Mouse (Mus musculus) frontal cortex, adult 2 months (tissue): Measurements from ENCODE around the gene Pigc. TPM values are rescaled to one million over a fixed set of nuclear protein-coding genes. Genes with fewer than 3 reads are reported as not detected.

Experiments used
- DNase-seq, 2 experiments: peaks; one replicate each; pipeline ENCODE4 v3.0.0; 2022; ENCODE audit warnings: low spot score in 1 of 2; ENCODE audit errors: extremely low spot score in 1 of 2
- polyA plus RNA-seq: library from polyadenylated mRNA; depleted of rRNA; stranded (reverse); fragments of >200 nt; gene quantifications from 2 replicates; pipeline ENCODE4 v1.2.3, GENCODE M21; 2012

Pigc gene
- polyA plus RNA-seq, 1 experiment = 17.5 TPM

GRCm38 (mm10) chr1:161972233-161972632, 3.2 kb downstream of the Pigc start:
- DNase-seq = peak in 1 of 2 experiments; percentile 23

DNA sequence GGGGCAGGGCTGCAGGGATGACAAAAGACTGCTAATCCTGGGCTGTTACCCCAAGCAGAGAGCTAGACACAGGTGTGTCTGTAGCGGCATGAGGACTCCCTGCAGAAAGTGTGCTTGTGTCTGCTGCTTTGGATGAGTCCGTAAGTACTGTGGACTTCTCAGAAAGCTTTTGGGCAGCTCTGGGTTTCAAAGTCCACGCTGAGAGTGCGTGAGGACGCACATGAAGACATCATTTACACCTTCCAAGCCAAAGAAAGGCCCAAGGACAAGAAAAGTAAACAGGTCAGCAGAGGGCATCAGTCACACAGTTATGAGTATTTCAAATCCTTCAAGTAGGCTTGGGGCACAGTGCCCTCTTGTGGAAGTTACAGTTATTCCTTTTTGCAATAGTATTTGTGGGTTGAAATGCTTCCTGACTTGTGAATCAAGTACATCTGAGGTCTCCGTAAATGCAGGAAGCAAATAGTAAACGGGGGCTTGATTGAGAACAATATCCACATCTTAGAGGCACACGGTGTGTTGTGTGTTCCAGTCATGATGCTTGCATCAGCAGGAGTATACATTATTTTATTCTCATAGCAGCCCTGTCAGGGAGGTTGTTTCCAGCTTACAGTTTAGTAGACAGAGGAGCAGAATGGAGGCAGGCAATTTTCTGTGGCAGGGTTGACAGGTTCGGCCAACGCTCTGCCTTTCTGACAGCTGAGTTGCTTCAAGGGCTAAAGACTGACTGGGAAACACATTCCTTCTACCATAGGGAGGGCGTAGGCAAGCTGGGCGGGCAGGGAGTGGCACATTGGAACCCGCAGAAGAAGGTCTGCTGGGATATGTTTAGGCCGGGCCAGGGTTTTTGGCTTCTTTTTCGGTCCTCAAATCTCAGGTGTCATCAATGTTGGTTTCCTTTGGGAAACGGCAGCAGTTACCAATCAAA, 7.5 kb downstream of the Pigc start:
- DNase-seq = peak; percentile 65 to 94

DNA sequence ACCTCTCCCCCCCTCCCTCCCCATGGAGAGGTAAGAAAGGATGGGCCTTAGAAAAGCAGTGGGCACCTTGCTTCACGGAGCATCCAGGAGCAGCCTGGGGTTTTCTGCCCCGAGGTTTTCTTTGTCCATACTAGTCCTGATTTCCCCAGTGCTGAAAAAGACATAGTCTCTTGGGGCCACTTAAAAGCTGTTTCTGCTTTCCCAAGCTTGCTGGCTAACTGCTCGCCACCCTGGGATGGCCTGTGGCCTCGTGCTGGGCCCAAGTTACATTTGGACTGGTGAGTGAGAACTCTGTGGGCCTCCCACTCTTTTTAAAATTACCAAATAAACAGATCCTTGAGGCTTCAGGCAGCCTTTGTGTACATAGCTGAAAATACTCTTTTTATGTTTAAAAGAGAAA, 8.3 kb downstream of the Pigc start:
- no peak for DNase-seq

- no peak for DNase-seq
Observed at GRCm38 (mm10) chr1:161978173-161978700, 9.3 kb downstream of the Pigc start.

- no peak for DNase-seq
Observed at GRCm38 (mm10) chr1:161979536-161979935, 10.6 kb downstream of the Pigc start, which contains the start of gene 4930558K02Rik. Gene 4930558K02Rik, minus strand, starts transcription at chr1:161979636.

DNA sequence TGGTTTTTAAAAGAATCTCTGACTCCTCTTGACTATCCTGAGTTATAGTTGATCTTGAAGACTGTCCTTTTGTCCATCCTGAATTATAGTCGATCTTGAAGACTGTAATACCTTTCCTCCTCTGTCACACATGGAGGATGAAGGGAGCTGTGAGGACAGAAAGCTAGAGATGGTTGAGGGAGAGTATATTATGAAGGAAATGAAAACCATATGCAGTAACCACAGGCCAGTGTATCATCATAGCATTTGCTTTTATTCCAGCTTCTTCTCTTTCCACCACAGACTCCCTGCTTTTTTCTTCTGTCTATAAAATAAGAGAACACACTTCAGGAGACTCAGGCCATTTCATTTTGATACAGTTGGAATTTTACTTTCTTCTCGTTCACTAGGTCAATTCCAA, 11.1 kb downstream of the Pigc start:
- DNase-seq = no peak

DNA sequence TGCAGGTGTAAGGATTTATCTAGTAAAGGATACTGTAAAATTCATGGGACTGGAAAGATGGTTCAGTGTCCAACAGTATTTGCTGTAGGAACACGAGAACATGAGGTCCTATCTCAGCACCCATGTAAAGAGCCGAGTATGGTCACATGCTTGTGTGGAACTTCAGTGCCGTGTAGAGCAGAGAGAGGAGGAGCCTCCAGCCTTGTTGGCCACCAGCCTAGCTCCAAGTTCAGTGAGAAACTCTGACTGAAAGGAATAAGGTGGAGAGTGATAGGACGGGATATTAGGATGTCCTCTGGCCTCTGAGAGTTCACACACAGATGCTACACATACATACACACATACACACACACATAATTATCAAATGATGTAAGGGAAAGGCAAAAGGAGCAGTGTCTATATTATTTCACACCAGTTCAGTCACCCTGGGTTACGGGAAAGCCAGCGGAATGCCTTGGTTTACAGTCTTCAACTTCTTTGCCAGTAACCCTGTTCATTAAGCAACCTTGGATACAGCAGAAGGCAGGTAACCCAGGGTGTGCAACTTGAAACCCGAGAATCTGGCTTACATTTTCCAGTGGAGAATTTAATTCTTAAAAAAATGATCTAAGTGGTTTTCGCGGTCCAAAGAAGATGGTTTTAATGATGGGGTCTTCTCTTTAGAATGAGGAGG, 11.8 kb downstream of the Pigc start:
- DNase-seq = no peak

DNA sequence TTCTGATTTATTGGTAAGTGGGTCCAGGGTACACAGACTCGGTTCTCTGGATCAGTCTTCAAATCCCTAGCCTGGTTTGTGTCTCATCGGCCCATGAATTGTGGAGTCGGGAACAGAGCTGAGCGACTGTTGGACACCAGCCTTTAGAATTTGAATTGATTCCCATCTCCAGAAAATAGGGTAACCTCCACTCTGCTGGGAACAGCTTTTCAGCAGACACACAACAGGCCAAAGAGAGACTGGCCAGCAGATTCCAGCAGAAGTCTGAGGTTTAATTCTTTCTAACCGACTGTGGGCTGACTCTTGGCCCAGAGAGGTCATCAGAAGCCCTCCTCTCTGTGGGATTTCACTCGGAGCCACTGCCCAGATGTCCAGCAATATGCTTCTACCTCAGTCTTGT, 14.5 kb downstream of the Pigc start:
- DNase-seq = no peak

- no peak for DNase-seq
Observed at GRCm38 (mm10) chr1:161983979-161984566, 15.1 kb downstream of the Pigc start.

- DNase-seq = no peak
Observed at GRCm38 (mm10) chr1:161990684-161991578, 21.9 kb downstream of the Pigc start.

- no peak for DNase-seq
Observed at GRCm38 (mm10) chr1:161991846-161992245, 22.9 kb downstream of the Pigc start.

GRCm38 (mm10) chr1:161992389-161992788, 23.4 kb downstream of the Pigc start:
- no peak for DNase-seq

DNA sequence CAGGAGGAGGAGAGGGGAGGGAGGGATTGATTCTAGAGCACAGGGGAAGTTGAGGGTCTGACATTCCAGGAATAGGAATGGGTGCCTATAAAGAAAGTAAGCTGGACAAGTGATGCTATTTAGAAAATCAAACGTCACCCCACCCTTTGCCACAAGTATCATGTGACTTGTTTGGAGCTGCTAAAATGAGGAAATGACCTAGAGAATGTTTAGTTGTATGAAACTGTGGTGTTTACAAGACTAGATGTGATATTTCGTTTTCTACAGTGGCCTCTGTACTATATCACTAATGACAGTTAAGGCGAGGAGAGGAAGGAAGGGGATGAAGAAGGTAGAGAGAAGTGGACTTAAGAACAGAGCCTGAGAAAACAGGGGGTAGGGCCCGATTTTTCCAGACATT, 29.8 kb downstream of the Pigc start:
- DNase-seq = no peak

DNA sequence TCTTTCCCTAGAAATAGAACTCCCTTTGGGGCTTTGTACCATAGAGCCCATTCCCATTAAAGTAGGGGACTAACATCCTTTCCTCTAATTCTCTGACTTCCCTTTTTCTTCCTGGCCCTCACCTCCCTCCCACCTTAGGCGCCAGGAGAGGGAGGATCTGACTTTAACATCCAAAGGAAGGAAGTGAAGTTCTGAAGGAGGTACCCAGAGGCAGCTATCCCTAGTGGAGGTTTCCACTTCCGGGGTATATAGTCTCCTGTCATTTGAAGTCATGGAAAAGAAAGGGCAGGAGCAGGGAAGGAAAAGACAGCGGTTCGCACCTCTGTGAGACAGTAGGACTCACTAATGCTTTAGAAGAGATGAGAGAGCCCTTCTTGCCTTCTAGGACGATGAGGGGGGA, 30.4 kb downstream of the Pigc start:
- no peak for DNase-seq

DNA sequence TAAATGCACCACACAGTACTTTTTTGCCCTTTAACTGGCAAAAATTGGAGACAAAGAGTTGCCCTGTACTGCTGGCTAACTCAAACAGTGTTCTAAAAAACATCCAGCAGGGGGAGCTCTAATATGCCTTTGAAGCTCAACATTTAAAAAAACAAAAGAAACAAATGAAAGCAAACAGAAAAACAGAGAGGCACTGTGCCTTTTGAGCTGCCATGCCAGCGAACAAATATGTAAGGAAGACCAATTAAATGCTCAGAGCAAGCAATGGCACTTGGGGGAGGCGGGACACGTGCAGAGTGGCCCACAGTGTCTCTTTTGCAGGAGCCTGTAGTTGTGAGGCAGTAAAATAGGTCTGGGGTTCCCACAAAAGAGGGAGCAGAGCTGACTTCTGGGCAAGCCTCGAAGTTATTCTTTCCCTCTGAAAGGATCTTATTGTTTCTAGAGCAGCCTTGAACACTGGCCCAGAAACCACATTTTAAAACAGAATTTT, 30.9 kb downstream of the Pigc start:
- peak; percentile 69 to 87 for DNase-seq

- no peak for DNase-seq
Observed at GRCm38 (mm10) chr1:162001328-162001727, 32.3 kb downstream of the Pigc start.

GRCm38 (mm10) chr1:162003729-162004517, 34.9 kb downstream of the Pigc start:
- no peak for DNase-seq

GRCm38 (mm10) chr1:162004518-162004780, 35.5 kb downstream of the Pigc start:
- DNase-seq = no peak
